Mouse (Mus musculus): ENCODE data around the gene Abhd17b. TPM values are rescaled to one million over a fixed set of nuclear protein-coding genes. Genes with fewer than 3 reads are reported as not detected.

Gene Abhd17b
- total and polyA plus RNA-seq, 2 experiments from 2014 or later, result 17.5 to 17.6 TPM

- no peaks in the 10 kb centered on the region for H3K36me3 ChIP-seq (replicated peaks; ENCODE audit: control insufficient read depth, insufficient read depth, low read length)
- H3K4me3 ChIP-seq (ENCODE audit: low read depth, low read length), result no peak overlapping the region
- no peak overlapping the region for H3K27ac ChIP-seq (ENCODE audit: low read depth)
- H3K4me1 ChIP-seq (ENCODE audit: control insufficient read depth, insufficient read depth), result no peaks in the 10 kb centered on the region
- ATAC-seq (ENCODE audit: insufficient read depth, low read depth) (no peak), DNase-seq (ENCODE audit: low spot score) (no peak)
- TF ChIP-seq EP300 (IDR thresholded peaks at IDR 0.05; ENCODE audit: low read depth) (no peak), CTCF (IDR thresholded peaks at IDR 0.05; ENCODE audit: low read depth) (no peak)
- H3K9ac ChIP-seq (replicated peaks; ENCODE audit: low read depth, low read length), result no peak overlapping the region
- WGBS, result 81% methylated on average over 1 of the region's 1 CpGs
- H3K9me3 ChIP-seq (replicated peaks; ENCODE audit: control insufficient read depth, low read length), result no peaks in the 10 kb centered on the region
- H3K27me3 ChIP-seq (ENCODE audit: control insufficient read depth, insufficient read depth, low read length), result no peaks in the 10 kb centered on the region
- no peak overlapping the region for H3K4me2 ChIP-seq (ENCODE audit: low read depth, low read length)
Measured at GRCm38 (mm10) chr19:21725168-21725567, 72.2 kb downstream of the Abhd17b start.

- no peak for ATAC-seq (ENCODE audit: insufficient read depth, low read depth)
- TF ChIP-seq EP300 (IDR thresholded peaks at IDR 0.05; ENCODE audit: low read depth) (no peak), CTCF (IDR thresholded peaks at IDR 0.05; ENCODE audit: low read depth) (no peak)
Measured at GRCm38 (mm10) chr19:21727081-21727480, 74.1 kb downstream of the Abhd17b start.

GRCm38 (mm10) chr19:21728342-21728741 is 75.4 kb downstream of the Abhd17b start:
- WGBS, result 90% methylated on average over 6 of the region's 6 CpGs
- no peak for ATAC-seq (ENCODE audit: insufficient read depth, low read depth)
- Histone ChIP-seq H3K36me3 (replicated peaks; ENCODE audit: control insufficient read depth, insufficient read depth, low read length) (no peaks in the 10 kb centered on the region), H3K4me2 (ENCODE audit: low read depth, low read length) (no peak overlapping the region), H3K9ac (replicated peaks; ENCODE audit: low read depth, low read length) (no peak overlapping the region), H3K4me3 (ENCODE audit: low read depth, low read length) (no peak overlapping the region), H3K4me1 (ENCODE audit: control insufficient read depth, insufficient read depth) (no peaks in the 10 kb centered on the region), H3K27me3 (ENCODE audit: control insufficient read depth, insufficient read depth, low read length) (no peaks in the 10 kb centered on the region), H3K27ac (ENCODE audit: low read depth) (no peak overlapping the region), H3K9me3 (replicated peaks; ENCODE audit: control insufficient read depth, low read length) (no peaks in the 10 kb centered on the region)
- no peak for DNase-seq (ENCODE audit: low spot score)
- TF ChIP-seq EP300 (IDR thresholded peaks at IDR 0.05; ENCODE audit: low read depth) (no peak), CTCF (IDR thresholded peaks at IDR 0.05; ENCODE audit: low read depth) (no peak)

More at GRCm38 (mm10) chr19:21727081-21727480, 74.1 kb downstream of the Abhd17b start:
- H3K27me3 ChIP-seq (ENCODE audit: control insufficient read depth, insufficient read depth, low read length), result no peaks in the 10 kb centered on the region
- H3K27ac ChIP-seq (ENCODE audit: low read depth), result no peak overlapping the region
- H3K36me3 ChIP-seq (replicated peaks; ENCODE audit: control insufficient read depth, insufficient read depth, low read length), result no peaks in the 10 kb centered on the region
- WGBS, result 42% methylated on average over 2 of the region's 2 CpGs
- no peak overlapping the region for H3K9ac ChIP-seq (replicated peaks; ENCODE audit: low read depth, low read length)
- H3K4me1 ChIP-seq (ENCODE audit: control insufficient read depth, insufficient read depth), result no peaks in the 10 kb centered on the region
- DNase-seq (ENCODE audit: low spot score), result no peak
- no peaks in the 10 kb centered on the region for H3K9me3 ChIP-seq (replicated peaks; ENCODE audit: control insufficient read depth, low read length)
- no peak overlapping the region for H3K4me3 ChIP-seq (ENCODE audit: low read depth, low read length)
- H3K4me2 ChIP-seq (ENCODE audit: low read depth, low read length), result no peak overlapping the region

GRCm38 (mm10) chr19:21731887-21732286 is 78.9 kb downstream of the Abhd17b start:
- TF ChIP-seq CTCF (IDR thresholded peaks at IDR 0.05; ENCODE audit: low read depth), result no peak
- TF ChIP-seq EP300 (IDR thresholded peaks at IDR 0.05; ENCODE audit: low read depth), result no peak
- no peak overlapping the region for H3K9ac ChIP-seq (replicated peaks; ENCODE audit: low read depth, low read length)
- H3K27ac ChIP-seq (ENCODE audit: low read depth), result no peak overlapping the region
- 55% methylated on average over 5 of the region's 5 CpGs for WGBS
- no peaks in the 10 kb centered on the region for H3K27me3 ChIP-seq (ENCODE audit: control insufficient read depth, insufficient read depth, low read length)
- ATAC-seq (ENCODE audit: insufficient read depth, low read depth), result no peak
- no peaks in the 10 kb centered on the region for H3K36me3 ChIP-seq (replicated peaks; ENCODE audit: control insufficient read depth, insufficient read depth, low read length)
- H3K4me1 ChIP-seq (ENCODE audit: control insufficient read depth, insufficient read depth), result no peaks in the 10 kb centered on the region
- H3K4me3 ChIP-seq (ENCODE audit: low read depth, low read length), result no peak overlapping the region
- no peak for DNase-seq (ENCODE audit: low spot score)
- no peak overlapping the region for H3K4me2 ChIP-seq (ENCODE audit: low read depth, low read length)
- H3K9me3 ChIP-seq (replicated peaks; ENCODE audit: control insufficient read depth, low read length), result no peaks in the 10 kb centered on the region

- no peaks in the 10 kb centered on the region for H3K27me3 ChIP-seq (ENCODE audit: control insufficient read depth, insufficient read depth, low read length)
- ATAC-seq (ENCODE audit: insufficient read depth, low read depth) (no peak), DNase-seq (ENCODE audit: low spot score) (no peak)
- 96% methylated on average over 2 of the region's 2 CpGs for WGBS
- no peak overlapping the region for H3K4me3 ChIP-seq (ENCODE audit: low read depth, low read length)
- no peak for TF ChIP-seq EP300 (IDR thresholded peaks at IDR 0.05; ENCODE audit: low read depth)
- no peak for TF ChIP-seq CTCF (IDR thresholded peaks at IDR 0.05; ENCODE audit: low read depth)
- no peaks in the 10 kb centered on the region for H3K36me3 ChIP-seq (replicated peaks; ENCODE audit: control insufficient read depth, insufficient read depth, low read length)
- no peaks in the 10 kb centered on the region for H3K9me3 ChIP-seq (replicated peaks; ENCODE audit: control insufficient read depth, low read length)
- no peak overlapping the region for H3K4me2 ChIP-seq (ENCODE audit: low read depth, low read length)
- no peak overlapping the region for H3K27ac ChIP-seq (ENCODE audit: low read depth)
- H3K9ac ChIP-seq (replicated peaks; ENCODE audit: low read depth, low read length), result no peak overlapping the region
- H3K4me1 ChIP-seq (ENCODE audit: control insufficient read depth, insufficient read depth), result no peaks in the 10 kb centered on the region
Measured at GRCm38 (mm10) chr19:21733176-21733575, 80.2 kb downstream of the Abhd17b start.

- Histone ChIP-seq H3K4me2 (ENCODE audit: low read depth, low read length) (no peak overlapping the region), H3K36me3 (replicated peaks; ENCODE audit: control insufficient read depth, insufficient read depth, low read length) (no peaks in the 10 kb centered on the region), H3K4me1 (ENCODE audit: control insufficient read depth, insufficient read depth) (no peaks in the 10 kb centered on the region), H3K9ac (replicated peaks; ENCODE audit: low read depth, low read length) (no peak overlapping the region), H3K9me3 (replicated peaks; ENCODE audit: control insufficient read depth, low read length) (no peaks in the 10 kb centered on the region), H3K4me3 (ENCODE audit: low read depth, low read length) (no peak overlapping the region), H3K27ac (ENCODE audit: low read depth) (no peak overlapping the region), H3K27me3 (ENCODE audit: control insufficient read depth, insufficient read depth, low read length) (no peaks in the 10 kb centered on the region)
- TF ChIP-seq EP300 (IDR thresholded peaks at IDR 0.05; ENCODE audit: low read depth), result no peak
- peak; percentile 59 for TF ChIP-seq CTCF (IDR thresholded peaks at IDR 0.05; ENCODE audit: low read depth)
- ATAC-seq (ENCODE audit: insufficient read depth, low read depth) (no peak), DNase-seq (ENCODE audit: low spot score) (peak; percentile 30)
- 26% methylated on average over 5 of the region's 5 CpGs for WGBS
Measured at GRCm38 (mm10) chr19:21734112-21734511, 81.1 kb downstream of the Abhd17b start.

Other genes with a start within 250 kb of the Abhd17b start
- 1.8 and 5.4 TPM in 2 replicates for gene Gda, start 179.7 kb upstream of the Abhd17b start, total RNA-seq (2014; rRNA removed; ENCODE audit: low replicate concordance)
- gene Gda, start 179.7 kb upstream of the Abhd17b start, polyA plus RNA-seq (2015; fragmentation: Nextera tagmentation; extraction: Ambion mirVana), result 0.11 and 0.12 TPM in 2 replicates
- gene 1110059E24Rik, start 209 bp upstream of the Abhd17b start, total RNA-seq (2014; rRNA removed; ENCODE audit: low replicate concordance), result 14.8 and 33.3 TPM in 2 replicates
- 28.9 and 29.0 TPM in 2 replicates for gene 1110059E24Rik, start 209 bp upstream of the Abhd17b start, polyA plus RNA-seq (2015; fragmentation: Nextera tagmentation; extraction: Ambion mirVana)
- gene Cemip2, start 125.2 kb downstream of the Abhd17b start, total RNA-seq (2014; rRNA removed; ENCODE audit: low replicate concordance), result 55.8 and 58.8 TPM in 2 replicates
- 19.1 and 20.2 TPM in 2 replicates for gene Cemip2, start 125.2 kb downstream of the Abhd17b start, polyA plus RNA-seq (2015; fragmentation: Nextera tagmentation; extraction: Ambion mirVana)

Measured in heart, postnatal 0 days (tissue).